Mouse (Mus musculus) CH12.LX (cell line): Measurements from ENCODE around the gene Zc3h6. TPM values are rescaled to one million over a fixed set of nuclear protein-coding genes. Genes with fewer than 3 reads are reported as not detected.

ENCODE experiments used
- DNase-seq: peaks from one replicate; pipeline ENCODE4 v3.0.0-alpha.2; 2013; ENCODE audit errors: extremely low read depth
- H3K27ac ChIP-seq: 2 replicates; pipeline ENCODE4 v1.5.1; 2012; ENCODE audit warnings: low read depth, mild to moderate bottlenecking, control low read depth, moderate library complexity; ENCODE audit not compliant: insufficient read depth
- H3K27me3 ChIP-seq: replicated peaks from 2 replicates; pipeline ENCODE3; 2012; ENCODE audit warnings: inconsistent platforms
- H3K36me3 ChIP-seq, 2 experiments: replicated peaks in 1 of 2; 2 replicates each; pipeline versions ENCODE3 to v1.6.1; 2012; ENCODE audit warnings: inconsistent platforms in 1 of 2, low read length in 1 of 2, mild to moderate bottlenecking in 1 of 2, mixed read lengths in 1 of 2, moderate library complexity in 1 of 2; ENCODE audit not compliant: control insufficient read depth in 1 of 2, insufficient read depth in 1 of 2
- H3K4me1 ChIP-seq, 2 experiments: 2 replicates each; pipeline ENCODE4 v1.6.1; 2012; ENCODE audit warnings: inconsistent platforms in 1 of 2, moderate library complexity in 1 of 2; ENCODE audit not compliant: insufficient read depth in 2 of 2, control insufficient read depth in 1 of 2
- H3K4me2 ChIP-seq: 2 replicates; pipeline ENCODE4 v1.6.1; 2012; ENCODE audit warnings: low read depth, mild to moderate bottlenecking, control low read depth; ENCODE audit not compliant: poor library complexity, insufficient read depth, severe bottlenecking
- H3K4me3 ChIP-seq, 3 experiments: fragments of 150-350 bp in 1 of 3; sonication (generic) in 1 of 3; replicated peaks in 1 of 3; 2 replicates each; pipeline versions ENCODE3 to v1.5.1; 2011 to 2012; ENCODE audit warnings: low read depth in 2 of 3, low read length in 2 of 3, mild to moderate bottlenecking in 2 of 3, moderate library complexity in 2 of 3, control low read depth in 1 of 3, improper control_type of control experiment in 1 of 3, inconsistent platforms in 1 of 3, mixed read lengths in 1 of 3; ENCODE audit not compliant: poor library complexity in 1 of 3
- H3K79me2 ChIP-seq: replicated peaks from 2 replicates; pipeline ENCODE4 v1.6.1; 2012; ENCODE audit warnings: mild to moderate bottlenecking, moderate library complexity; ENCODE audit not compliant: control insufficient read depth, poor library complexity, insufficient read depth, severe bottlenecking; ENCODE audit errors: extremely low read depth
- H3K9ac ChIP-seq: 2 replicates; pipeline ENCODE4 v1.6.1; 2012; ENCODE audit warnings: low read depth, mild to moderate bottlenecking, control low read depth, moderate library complexity; ENCODE audit not compliant: insufficient read depth
- H3K9me3 ChIP-seq: replicated peaks from 2 replicates; pipeline ENCODE3; 2012; ENCODE audit warnings: low read length, inconsistent platforms, mixed read lengths
- CHD2 ChIP-seq: IDR thresholded peaks from 2 replicates; pipeline ENCODE4 v1.6.1; 2011; ENCODE audit warnings: low read length, improper control_type of control experiment
- CTCF ChIP-seq, 2 experiments: IDR thresholded peaks in 1 of 2; conservative IDR thresholded peaks in 1 of 2; 2 replicates each; pipeline ENCODE4 v1.5.1; 2011 to 2012; ENCODE audit warnings: low read depth in 2 of 2, low read length in 2 of 2, improper control_type of control experiment in 1 of 2, inconsistent platforms in 1 of 2, mild to moderate bottlenecking in 1 of 2, moderate library complexity in 1 of 2
- E2F4 ChIP-seq: IDR thresholded peaks from 2 replicates; pipeline ENCODE4 v1.6.1; 2011; ENCODE audit warnings: low read depth, low read length, improper control_type of control experiment; ENCODE audit not compliant: insufficient replicate concordance
- ELF1 ChIP-seq: IDR thresholded peaks from 2 replicates; pipeline ENCODE4 v1.6.1; 2014; ENCODE audit warnings: low read depth, mild to moderate bottlenecking, inconsistent platforms, low read length, improper control_type of control experiment
- IRF4 ChIP-seq: IDR thresholded peaks from 2 replicates; pipeline ENCODE4 v1.6.1; 2014; ENCODE audit warnings: low read depth, mild to moderate bottlenecking, inconsistent platforms, low read length, improper control_type of control experiment
- JUN ChIP-seq: IDR thresholded peaks from 2 replicates; pipeline ENCODE4 v1.6.1; 2011; ENCODE audit warnings: low read depth, mild to moderate bottlenecking, low read length, improper control_type of control experiment, moderate library complexity; ENCODE audit not compliant: insufficient read depth
- MAFK ChIP-seq: IDR thresholded peaks from 2 replicates; pipeline ENCODE4 v1.6.1; 2011; ENCODE audit warnings: low read length, improper control_type of control experiment; ENCODE audit not compliant: insufficient replicate concordance
- MAX ChIP-seq: IDR thresholded peaks from 2 replicates; pipeline ENCODE4 v1.6.1; 2011; ENCODE audit warnings: low read length, improper control_type of control experiment
- MAZ ChIP-seq: IDR thresholded peaks from 2 replicates; pipeline ENCODE4 v1.6.1; 2012; ENCODE audit warnings: low read depth, mild to moderate bottlenecking, inconsistent platforms, low read length, improper control_type of control experiment, moderate library complexity
- MEF2A ChIP-seq: IDR thresholded peaks from 2 replicates; pipeline ENCODE4 v1.6.1; 2014; ENCODE audit warnings: low read depth, mild to moderate bottlenecking, inconsistent platforms, low read length, improper control_type of control experiment, borderline replicate concordance
- MYC ChIP-seq: IDR thresholded peaks from 2 replicates; pipeline ENCODE4 v1.6.1; 2011; ENCODE audit warnings: low read depth, mild to moderate bottlenecking, improper control_type of control experiment, low read length
- NELFE ChIP-seq: IDR thresholded peaks from 2 replicates; pipeline ENCODE4 v1.6.1; 2011; ENCODE audit warnings: low read depth, low read length, improper control_type of control experiment
- PAX5 ChIP-seq: IDR thresholded peaks from 2 replicates; pipeline ENCODE4 v1.6.1; 2012; ENCODE audit warnings: low read length, inconsistent platforms, mixed read lengths
- POLR2A ChIP-seq: IDR thresholded peaks from 2 replicates; pipeline ENCODE4 v1.6.1; 2011; ENCODE audit warnings: low read depth, mild to moderate bottlenecking, improper control_type of control experiment, low read length
- TBP ChIP-seq: conservative IDR thresholded peaks from 2 replicates; pipeline ENCODE4 v1.6.1; 2011; ENCODE audit warnings: low read depth, low read length, improper control_type of control experiment
- TCF12 ChIP-seq: IDR thresholded peaks from 2 replicates; pipeline ENCODE4 v1.6.1; 2014; ENCODE audit warnings: low read depth, mild to moderate bottlenecking, inconsistent platforms, low read length, improper control_type of control experiment
- USF1 ChIP-seq: IDR thresholded peaks from 2 replicates; pipeline ENCODE4 v1.6.1; 2014; ENCODE audit warnings: low read depth, mild to moderate bottlenecking, inconsistent platforms, low read length, improper control_type of control experiment
- USF2 ChIP-seq: conservative IDR thresholded peaks from 2 replicates; pipeline ENCODE4 v1.6.1; 2011; ENCODE audit warnings: low read depth, low read length, improper control_type of control experiment
- ZC3H11A ChIP-seq: IDR thresholded peaks from 2 replicates; pipeline ENCODE4 v1.6.1; 2012; ENCODE audit warnings: low read depth, mild to moderate bottlenecking, inconsistent platforms, low read length, improper control_type of control experiment
- ZNF384 ChIP-seq: IDR thresholded peaks from 2 replicates; pipeline ENCODE4 v1.6.1; 2012; ENCODE audit warnings: low read depth, low read length, improper control_type of control experiment, inconsistent platforms
- dilution Hi-C: fragments of 300-500 bp; cut with MboI; formaldehyde crosslinking; loops from 2 replicates; pipeline ENCODE4 v1.14.3; 2020; ENCODE audit warnings: low sequenced_read_pairs; ENCODE audit not compliant: extremely low pct_unique_long_range_greater_than_20kb, extremely low pct_ligation_motif_present
- in situ Hi-C: fragments of 300-500 bp; cut with MboI; formaldehyde crosslinking; loops from 3 replicates; pipeline ENCODE4 v1.14.3; 2019; ENCODE audit warnings: low sequenced_read_pairs, low pct_ligation_motif_present, low pct_unique_long_range_greater_than_20kb, mixed read lengths
- polyA plus RNA-seq: library from polyadenylated mRNA; unstranded; fragments of >175 nt; gene quantifications from 2 replicates; pipeline ENCODE4 v1.2.1, GENCODE M21; 2012; ENCODE audit warnings: low read depth; ENCODE audit not compliant: insufficient read length
- total RNA-seq, 2 experiments: library from RNA; depleted of rRNA; stranded (reverse); fragments of 300-350 nt in 1 of 2; fragments of >200 nt in 1 of 2; gene quantifications; 2 replicates each; pipeline ENCODE4 v1.2.3; 2012 to 2014

Gene Zc3h6
- total and polyA plus RNA-seq, 3 experiments = 0.59 to 0.72 (median 0.64) TPM

GRCm38 (mm10) chr2:128965505-128966105 is 1.6 kb upstream of the Zc3h6 start:
- DNase-seq = no peak
- H3K27ac ChIP-seq = no peak overlapping the region
- no peak overlapping the region for H3K4me3 ChIP-seq
- in situ Hi-C loops (no loop called here), dilution Hi-C loops (no loop called here)
- peaks cover 3 to 16% of the 10 kb centered on the region in 2 experiments; a peak in 2 of 4 replicates for H3K4me1 ChIP-seq
- H3K79me2 ChIP-seq = no peaks in the 10 kb centered on the region
- H3K36me3 ChIP-seq = no peaks in the 10 kb centered on the region
- H3K27me3 ChIP-seq = no peaks in the 10 kb centered on the region
- H3K9me3 ChIP-seq = no peaks in the 10 kb centered on the region
- TF ChIP-seq MYC = no peak
- TF ChIP-seq MAX = no peak
- no peak for TF ChIP-seq MAZ
- peak; percentile 55; the same call in 1 of the 2 replicates for TF ChIP-seq ZNF384
- no peak overlapping the region for H3K4me2 ChIP-seq
- no peak overlapping the region; the same call in 1 of the 2 replicates for H3K9ac ChIP-seq

- in situ Hi-C loops (no loop called here), dilution Hi-C loops (no loop called here)
- Histone ChIP-seq H3K4me2 (no peak overlapping the region), H3K4me3 (peak overlapping the region in 2 of 3 experiments; percentile 65 to 89), H3K9ac (peak overlapping the region; percentile 91; the same call in 1 of the 2 replicates), H3K27ac (no peak overlapping the region), H3K79me2 (no peaks in the 10 kb centered on the region), H3K36me3 (no peaks in the 10 kb centered on the region), H3K27me3 (no peaks in the 10 kb centered on the region), H3K4me1 (peaks cover 3 to 16% of the 10 kb centered on the region in 2 experiments; a peak in 2 of 4 replicates), H3K9me3 (no peaks in the 10 kb centered on the region)
- TF ChIP-seq MEF2A = no peak
- TF ChIP-seq ELF1 = no peak
- no peak for TF ChIP-seq CTCF (conservative IDR thresholded peaks at IDR 0.05 in 1 of 2, IDR thresholded peaks at IDR 0.05 in 1 of 2; ENCODE audit: low read depth in 2 of 2, low read length in 2 of 2)
- no peak for TF ChIP-seq TBP
- TF ChIP-seq USF1 = no peak
- no peak for TF ChIP-seq POLR2A
- no peak for TF ChIP-seq NELFE
- no peak for TF ChIP-seq MAX
- no peak for TF ChIP-seq ZC3H11A
- no peak for TF ChIP-seq CHD2
- no peak for TF ChIP-seq E2F4
- no peak for TF ChIP-seq TCF12
- no peak for TF ChIP-seq MAFK
- TF ChIP-seq IRF4 = no peak
- no peak for TF ChIP-seq USF2
- TF ChIP-seq JUN = no peak
- no peak for TF ChIP-seq PAX5
- DNase-seq = no peak
These were observed 966 bp upstream of the Zc3h6 start for GRCm38 (mm10) chr2:128966236-128966635.
